Mouse (Mus musculus) hindbrain, embryonic 13.5 days (tissue): ENCODE data around the gene Fam198b. TPM values are rescaled to one million over a fixed set of nuclear protein-coding genes. Genes with fewer than 3 reads are reported as not detected.
"Not testable (repeated sequence)": the region's sequence is repeated elsewhere in the genome, so short reads cannot be mapped to it uniquely, and the experiment has no call there.

Source experiments
- ATAC-seq: fragments of 200-750 bp; cut with Nextera tagmentation; 2 replicates; pipeline ENCODE4 v1.8.0; 2017; ENCODE audit warnings: moderate TSS enrichment; ENCODE audit not compliant: low FRiP score
- H3K27ac ChIP-seq: fragments of 300-500 bp; sonication (generic); 2 replicates; pipeline ENCODE4 v1.5.1; 2015; ENCODE audit warnings: inconsistent platforms, mild to moderate bottlenecking, moderate library complexity
- H3K27me3 ChIP-seq: fragments of 300-500 bp; sonication (generic); 2 replicates; pipeline ENCODE4 v1.6.1; 2015; ENCODE audit warnings: mild to moderate bottlenecking, inconsistent platforms
- H3K36me3 ChIP-seq: fragments of 300-500 bp; sonication (generic); 2 replicates; pipeline ENCODE4 v1.6.1; 2015; ENCODE audit warnings: mild to moderate bottlenecking, inconsistent platforms
- H3K4me1 ChIP-seq: fragments of 300-500 bp; sonication (generic); replicated peaks from 2 replicates; pipeline ENCODE4 v1.6.1; 2015; ENCODE audit warnings: inconsistent platforms
- H3K4me2 ChIP-seq: fragments of 300-500 bp; sonication (generic); 2 replicates; pipeline ENCODE4 v1.6.1; 2015; ENCODE audit warnings: inconsistent platforms, mild to moderate bottlenecking, moderate library complexity
- H3K4me3 ChIP-seq: fragments of 300-500 bp; sonication (generic); 2 replicates; pipeline ENCODE4 v1.5.1; 2015; ENCODE audit warnings: mild to moderate bottlenecking, inconsistent platforms
- H3K9ac ChIP-seq: fragments of 300-500 bp; sonication (generic); 2 replicates; pipeline ENCODE4 v1.6.1; 2015; ENCODE audit warnings: mild to moderate bottlenecking, inconsistent platforms
- H3K9me3 ChIP-seq: fragments of 300-500 bp; sonication (generic); 2 replicates; pipeline ENCODE4 v1.6.1; 2016; ENCODE audit warnings: inconsistent platforms
- WGBS: fragments of 180-500 bp; shearing (Covaris S2); methylation state at CpG from one replicate; pipeline ENCODE4 v1.1.7; 2015; 5-methylcytosine and 5-hydroxymethylcytosine counted together
- polyA plus RNA-seq: library from polyadenylated mRNA; unstranded; fragments of >200 nt; fragmentation: Nextera tagmentation; extraction: Ambion mirVana; gene quantifications from 2 replicates; pipeline ENCODE4 v1.2.1, GENCODE M21; 2015

Gene Fam198b
- polyA plus RNA-seq, 1 experiment from 2014 or later: 3.9 TPM

GRCm38 (mm10) chr3:79936213-79936612, 51.9 kb downstream of the Fam198b start:
- Histone ChIP-seq H3K4me3 (no peak overlapping the region), H3K4me2 (no peak overlapping the region), H3K9me3 (no peaks in the 10 kb centered on the region), H3K36me3 (no peaks in the 10 kb centered on the region), H3K4me1 (no peaks in the 10 kb centered on the region; the same call in 1 of the 2 replicates), H3K27me3 (no peaks in the 10 kb centered on the region), H3K9ac (no peak overlapping the region), H3K27ac (no peak overlapping the region)
- WGBS: 81% methylated on average over 6 of the region's 6 CpGs
- ATAC-seq: no peak

GRCm38 (mm10) chr3:79936730-79937447, 52.6 kb downstream of the Fam198b start:
- Histone ChIP-seq H3K9me3 (no peaks in the 10 kb centered on the region), H3K27ac (no peak overlapping the region), H3K4me3 (no peak overlapping the region), H3K36me3 (no peaks in the 10 kb centered on the region), H3K4me2 (no peak overlapping the region), H3K9ac (no peak overlapping the region), H3K27me3 (no peaks in the 10 kb centered on the region), H3K4me1 (no peaks in the 10 kb centered on the region)
- 93% methylated on average over 3 of the region's 3 CpGs for WGBS
- no peak for ATAC-seq

- Histone ChIP-seq H3K9me3 (no peaks in the 10 kb centered on the region), H3K27ac (no peak overlapping the region), H3K4me1 (no peaks in the 10 kb centered on the region), H3K9ac (no peak overlapping the region), H3K27me3 (no peaks in the 10 kb centered on the region), H3K4me3 (no peak overlapping the region), H3K36me3 (no peaks in the 10 kb centered on the region), H3K4me2 (no peak overlapping the region)
- ATAC-seq: no peak
- 72% methylated on average over 1 of the region's 1 CpGs for WGBS
Measured at GRCm38 (mm10) chr3:79947736-79948135, 63.4 kb downstream of the Fam198b start.

- Histone ChIP-seq H3K27ac (no peak overlapping the region), H3K9me3 (no peaks in the 10 kb centered on the region), H3K9ac (no peak overlapping the region), H3K4me1 (no peaks in the 10 kb centered on the region), H3K4me3 (no peak overlapping the region), H3K4me2 (no peak overlapping the region), H3K36me3 (no peaks in the 10 kb centered on the region), H3K27me3 (no peaks in the 10 kb centered on the region)
- WGBS: 82% methylated on average over 2 of the region's 2 CpGs
- ATAC-seq: no peak
Measured at GRCm38 (mm10) chr3:79948151-79948550, 63.8 kb downstream of the Fam198b start.

- Histone ChIP-seq H3K4me3 (no peak overlapping the region), H3K27me3 (no peaks in the 10 kb centered on the region), H3K9ac (no peak overlapping the region), H3K27ac (no peak overlapping the region), H3K4me1 (0 out of 2 replicates have a peak, but pooled peaks cover 4% of the 10 kb centered on the region), H3K36me3 (no peaks in the 10 kb centered on the region), H3K4me2 (no peak overlapping the region), H3K9me3 (no peaks in the 10 kb centered on the region)
- WGBS: 85% methylated on average over 2 of the region's 2 CpGs
- ATAC-seq: no peak
Measured at GRCm38 (mm10) chr3:79953164-79953759, 68.9 kb downstream of the Fam198b start.

- H3K27me3 ChIP-seq: no peaks in the 10 kb centered on the region
- H3K27ac ChIP-seq: no peak overlapping the region
- no peaks in the 10 kb centered on the region for H3K9me3 ChIP-seq
- no peak overlapping the region for H3K4me3 ChIP-seq
- H3K36me3 ChIP-seq: no peaks in the 10 kb centered on the region
- H3K9ac ChIP-seq: no peak overlapping the region
- ATAC-seq: no peak
- H3K4me2 ChIP-seq: no peak overlapping the region
- 86% methylated on average over 3 of the region's 3 CpGs for WGBS
- H3K4me1 ChIP-seq: 0 out of 2 replicates have a peak, but pooled peaks cover 4% of the 10 kb centered on the region
Measured at GRCm38 (mm10) chr3:79955262-79955661, 70.9 kb downstream of the Fam198b start.

GRCm38 (mm10) chr3:79956792-79957191, 72.5 kb downstream of the Fam198b start:
- ATAC-seq: no peak
- no peak overlapping the region for H3K9ac ChIP-seq
- no peaks in the 10 kb centered on the region for H3K36me3 ChIP-seq
- H3K4me1 ChIP-seq: 0 out of 2 replicates have a peak, but pooled peaks cover 4% of the 10 kb centered on the region
- no peak overlapping the region for H3K4me3 ChIP-seq
- no peaks in the 10 kb centered on the region for H3K9me3 ChIP-seq
- H3K27me3 ChIP-seq: no peaks in the 10 kb centered on the region
- no peak overlapping the region for H3K4me2 ChIP-seq
- H3K27ac ChIP-seq: no peak overlapping the region

GRCm38 (mm10) chr3:79957752-79958151, 73.4 kb downstream of the Fam198b start:
- H3K9me3 ChIP-seq: no peaks in the 10 kb centered on the region
- no peak overlapping the region for H3K4me2 ChIP-seq
- no peak for ATAC-seq
- H3K27me3 ChIP-seq: no peaks in the 10 kb centered on the region
- no peaks in the 10 kb centered on the region for H3K36me3 ChIP-seq
- H3K4me3 ChIP-seq: no peak overlapping the region
- H3K27ac ChIP-seq: no peak overlapping the region
- H3K4me1 ChIP-seq: 0 out of 2 replicates have a peak, but pooled peaks cover 4% of the 10 kb centered on the region
- WGBS: 94% methylated on average over 2 of the region's 2 CpGs
- H3K9ac ChIP-seq: no peak overlapping the region

GRCm38 (mm10) chr3:79966709-79967108, 82.4 kb downstream of the Fam198b start:
- ATAC-seq: no peak
- H3K4me3 ChIP-seq: no peak overlapping the region
- no peaks in the 10 kb centered on the region for H3K36me3 ChIP-seq
- H3K27ac ChIP-seq: no peak overlapping the region
- H3K27me3 ChIP-seq: no peaks in the 10 kb centered on the region
- H3K9me3 ChIP-seq: no peaks in the 10 kb centered on the region
- no peak overlapping the region for H3K4me2 ChIP-seq
- no peaks in the 10 kb centered on the region for H3K4me1 ChIP-seq
- 92% methylated on average over 4 of the region's 4 CpGs for WGBS
- H3K9ac ChIP-seq: no peak overlapping the region

- no peak overlapping the region for H3K9ac ChIP-seq
- no peak overlapping the region for H3K4me3 ChIP-seq
- no peaks in the 10 kb centered on the region for H3K9me3 ChIP-seq
- no peak for ATAC-seq
- 78% methylated on average over 1 of the region's 1 CpGs for WGBS
- no peaks in the 10 kb centered on the region for H3K27me3 ChIP-seq
- H3K4me2 ChIP-seq: no peak overlapping the region
- H3K36me3 ChIP-seq: no peaks in the 10 kb centered on the region
- no peaks in the 10 kb centered on the region for H3K4me1 ChIP-seq
- no peak overlapping the region for H3K27ac ChIP-seq
Measured at GRCm38 (mm10) chr3:79967346-79967745, 83.0 kb downstream of the Fam198b start.

- WGBS: 79% methylated on average over 2 of the region's 2 CpGs
- H3K9me3 ChIP-seq: no peaks in the 10 kb centered on the region
- no peak overlapping the region for H3K27ac ChIP-seq
Measured at GRCm38 (mm10) chr3:79968426-79968825, 84.1 kb downstream of the Fam198b start.

GRCm38 (mm10) chr3:79969536-79969935, 85.2 kb downstream of the Fam198b start:
- H3K27ac ChIP-seq, H3K9me3 ChIP-seq, H3K36me3 ChIP-seq, H3K4me2 ChIP-seq, ATAC-seq, H3K4me3 ChIP-seq, H3K4me1 ChIP-seq, H3K9ac ChIP-seq, H3K27me3 ChIP-seq: not testable (repeated sequence)
- 92% methylated on average over 3 of the region's 3 CpGs for WGBS

More at GRCm38 (mm10) chr3:79968426-79968825, 84.1 kb downstream of the Fam198b start:
- no peaks in the 10 kb centered on the region for H3K36me3 ChIP-seq
- H3K4me2 ChIP-seq: no peak overlapping the region
- ATAC-seq: no peak
- no peaks in the 10 kb centered on the region for H3K27me3 ChIP-seq
- H3K4me1 ChIP-seq: no peaks in the 10 kb centered on the region
- H3K9ac ChIP-seq: no peak overlapping the region
- H3K4me3 ChIP-seq: no peak overlapping the region

- Histone ChIP-seq H3K27me3 (no peaks in the 10 kb centered on the region), H3K4me2 (no peak overlapping the region), H3K36me3 (no peaks in the 10 kb centered on the region), H3K27ac (no peak overlapping the region), H3K4me3 (no peak overlapping the region), H3K4me1 (0 out of 2 replicates have a peak, but pooled peaks cover 1% of the 10 kb centered on the region), H3K9me3 (no peaks in the 10 kb centered on the region), H3K9ac (no peak overlapping the region)
- ATAC-seq: no peak
- WGBS: 87% methylated on average over 2 of the region's 2 CpGs
Measured at GRCm38 (mm10) chr3:79970070-79970469, 85.7 kb downstream of the Fam198b start.
